Mouse (Mus musculus) cerebral cortex, adult 2 months (tissue): ENCODE data around the gene Gm10961.

Source experiments
- WGBS: fragments of 180-500 bp; shearing (Covaris S2); methylation state at CpG from one replicate; pipeline ENCODE4 v1.1.7; 2018; 5-methylcytosine and 5-hydroxymethylcytosine counted together

The Gm10961 gene

DNA sequence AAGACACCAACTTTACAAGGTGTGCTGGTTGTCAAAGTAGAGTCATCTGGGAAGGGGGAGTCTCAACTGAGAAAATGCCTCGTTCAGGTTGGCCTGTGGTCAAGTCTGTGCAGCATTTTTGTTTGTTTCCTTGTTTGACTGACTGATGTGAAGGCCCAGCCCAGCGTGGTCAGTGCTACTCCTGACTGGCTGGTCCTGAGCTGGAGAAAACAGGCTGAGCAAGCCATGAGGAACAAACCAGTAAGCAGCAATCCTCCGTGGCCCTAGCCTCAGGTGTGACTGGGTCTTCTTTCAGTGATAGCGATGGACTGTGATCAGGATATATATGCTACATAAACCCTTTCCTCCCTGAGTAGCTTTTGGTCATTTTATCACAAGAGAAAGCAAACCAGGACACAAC lies 25.8 kb downstream of the Gm10961 start:
- 63% methylated on average over 4 of the region's 4 CpGs for WGBS

DNA sequence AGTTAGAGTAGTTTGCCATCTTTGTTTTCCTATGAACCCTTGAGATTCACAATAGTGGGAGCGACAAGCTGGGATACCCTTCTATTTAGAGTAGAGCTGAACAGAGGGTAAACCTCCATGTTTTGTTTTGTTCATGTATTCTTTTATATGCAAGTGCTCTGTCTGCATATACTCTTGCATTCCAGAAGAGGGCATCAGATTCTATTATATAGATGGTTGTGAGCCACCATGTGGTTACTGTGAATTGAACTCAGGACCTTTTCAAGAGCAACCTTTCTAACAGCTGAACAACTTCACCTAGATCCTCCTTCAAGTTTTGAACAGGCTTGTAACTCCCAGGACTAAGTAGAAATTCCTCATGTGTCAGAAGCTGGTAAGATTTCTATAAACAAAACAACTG lies 27.9 kb downstream of the Gm10961 start:
- 84% methylated on average over 1 of the region's 1 CpGs for WGBS

DNA sequence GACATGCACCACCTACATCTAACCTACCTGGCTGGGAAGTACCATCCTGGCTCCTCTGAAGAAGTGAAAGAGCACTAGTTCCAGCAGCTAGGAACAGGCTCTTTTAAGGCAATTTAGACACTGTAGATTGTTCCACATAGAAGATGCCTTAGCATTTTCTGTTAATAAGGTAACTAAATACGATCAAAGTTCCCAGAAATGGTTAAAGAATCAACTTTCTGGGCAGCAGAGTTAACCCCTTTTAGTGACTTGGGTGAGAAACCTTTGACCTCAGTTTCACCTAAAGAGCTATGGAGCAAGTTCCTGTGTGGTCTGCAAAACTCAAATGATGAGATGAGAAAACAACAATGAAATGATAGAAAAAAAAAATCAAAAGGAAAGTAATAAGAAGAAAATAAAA lies 33.5 kb downstream of the Gm10961 start:
- WGBS: 93% methylated on average over 1 of the region's 1 CpGs

DNA sequence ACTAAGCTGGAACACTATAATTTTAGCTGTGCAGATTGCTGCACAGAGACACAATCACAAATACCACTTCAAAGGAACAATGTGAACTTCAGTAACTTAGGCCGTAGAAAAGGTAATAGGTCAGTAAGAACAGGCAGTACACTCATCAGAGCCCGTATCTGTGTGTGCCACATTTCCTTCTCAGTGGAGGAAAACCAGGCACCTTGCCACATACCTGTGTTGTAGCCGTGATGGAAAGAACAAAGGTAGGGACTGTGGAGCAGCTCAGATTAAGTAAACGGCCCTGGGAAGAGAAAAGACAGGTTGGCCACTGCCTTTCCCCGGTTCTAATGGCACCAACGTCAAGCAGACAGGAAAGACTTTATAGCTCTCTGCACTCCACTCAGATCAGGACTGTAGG lies 36.3 kb downstream of the Gm10961 start:
- WGBS: 66% methylated on average over 6 of the region's 6 CpGs

DNA sequence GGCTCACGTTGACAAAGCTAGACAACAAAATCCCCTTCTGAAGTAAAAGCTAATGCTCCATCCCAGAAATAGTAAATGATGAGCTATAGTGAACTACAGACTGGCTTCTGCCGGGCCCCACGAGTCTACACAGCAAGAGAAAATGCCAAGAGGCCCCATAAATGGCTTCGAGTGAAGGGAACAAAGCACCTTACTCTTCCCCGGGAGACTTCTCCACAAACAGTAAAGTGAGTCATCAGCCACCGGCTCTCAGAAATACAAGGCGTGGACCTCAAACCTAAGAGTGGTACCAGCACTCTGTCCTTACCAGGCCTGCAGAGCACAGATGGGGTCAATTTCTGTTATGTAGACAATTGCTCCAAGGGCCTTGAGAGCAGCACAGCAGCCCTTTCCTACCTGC lies 37.7 kb downstream of the Gm10961 start:
- 63% methylated on average over 7 of the region's 7 CpGs for WGBS

DNA sequence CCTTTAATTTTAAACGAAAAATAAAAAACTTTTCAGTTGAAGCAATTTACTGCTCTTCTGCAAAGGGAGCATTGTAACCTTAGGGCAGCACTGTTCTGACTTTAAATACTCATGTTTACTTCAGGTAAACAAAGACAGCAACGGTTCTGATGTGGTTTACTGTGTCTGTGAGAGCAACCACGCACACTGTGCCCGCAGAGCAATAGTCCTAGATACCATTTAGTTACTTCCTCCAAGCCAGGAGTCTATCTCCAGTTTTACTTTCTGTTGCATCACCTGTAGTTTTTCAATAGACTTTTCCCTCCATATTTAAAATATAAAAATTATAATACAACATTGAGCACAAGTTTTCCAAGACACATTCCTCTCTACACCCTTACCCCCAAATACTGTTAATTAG lies 39.4 kb downstream of the Gm10961 start:
- 91% methylated on average over 4 of the region's 4 CpGs for WGBS

DNA sequence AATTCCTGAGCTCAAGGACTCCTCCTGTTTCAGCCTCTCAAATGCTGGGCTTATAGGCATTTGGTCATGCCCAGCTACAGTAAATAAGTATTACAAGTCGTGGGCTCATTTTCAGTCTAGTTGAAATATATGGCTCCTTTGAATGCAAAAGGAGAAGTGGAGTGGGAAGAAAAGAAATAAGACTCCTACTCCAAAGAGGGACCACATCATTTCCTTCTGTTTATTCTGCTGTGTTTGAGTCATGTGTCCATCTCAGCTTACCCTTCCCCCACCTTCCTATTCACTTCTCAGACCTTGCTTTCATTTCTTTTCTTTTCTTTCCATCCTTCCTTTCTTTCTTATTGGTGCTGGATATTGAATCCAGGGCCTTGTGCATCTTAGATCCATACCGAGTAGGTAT lies 40.4 kb downstream of the Gm10961 start:
- 86% methylated on average over 2 of the region's 2 CpGs for WGBS

DNA sequence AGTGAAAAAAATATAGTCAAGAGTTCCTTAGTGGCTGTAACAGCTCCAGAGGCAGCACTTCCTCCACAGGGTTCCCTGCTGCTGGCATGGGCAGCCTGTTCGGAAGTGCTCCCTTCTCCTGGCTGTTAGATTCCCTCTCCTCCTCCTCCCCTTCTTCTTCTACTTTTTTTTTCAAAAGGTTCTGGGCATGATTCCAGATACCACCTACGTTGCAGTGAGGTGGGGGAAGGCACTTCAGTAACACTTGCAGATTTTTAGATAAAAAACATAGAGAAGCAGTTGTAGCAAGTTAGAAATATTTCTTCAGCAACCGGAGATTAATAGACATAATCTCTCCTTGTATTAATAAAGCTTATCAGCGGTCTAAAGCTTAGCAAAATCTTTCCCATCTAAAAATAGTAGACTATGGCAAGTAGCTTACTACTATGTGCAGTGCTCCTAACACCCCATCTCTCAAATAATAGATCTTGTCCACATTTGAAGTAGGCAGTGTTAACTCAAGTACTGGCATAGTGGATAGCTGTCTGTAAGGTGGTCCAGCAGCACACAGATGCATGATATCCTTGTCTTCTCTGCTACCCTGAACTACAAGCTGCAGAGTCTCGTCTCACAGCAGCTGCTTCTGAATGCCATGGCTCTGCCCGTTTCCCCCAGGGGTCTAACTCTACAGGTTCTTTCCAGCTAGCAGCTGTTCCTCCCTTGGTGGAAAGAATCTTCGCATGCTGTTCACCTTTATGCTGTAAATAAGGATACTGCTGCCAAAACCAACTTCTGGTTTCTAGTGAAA lies 49.9 kb downstream of the Gm10961 start:
- 12% methylated on average over 7 of the region's 7 CpGs for WGBS
